Comparison of ENCODE assay signal across 8 mouse cellular contexts in genomic region chr4:101320587-101320986, GRCm38 (mm10). TPM values are rescaled to one million over a fixed set of nuclear protein-coding genes. Genes with fewer than 3 reads are reported as not detected.
DNase-seq lines count a peak whose midpoint lies in the region; ATAC-seq lines count a peak whose summit lies in the region.

No protein-coding gene starts in this region.

- DNase-seq in embryo, embryonic 10.5 days (ENCODE audit: low spot score) = peak; percentile 26
- no peak for DNase-seq in embryo, embryonic 10 days (ENCODE audit: low spot score)
- DNase-seq in A20 (ENCODE audit: low read depth, low spot score) = peak; percentile 65
- DNase-seq in c-Kit-positive CD71-positive TER-119-positive erythroid progenitor cells, embryonic 14.5 days (ENCODE audit: low spot score) = peak; percentile 18
- DNase-seq in right cerebral cortex, postnatal 10 days (ENCODE audit: low spot score in 2 of 2) = no peak
- no peak for DNase-seq in right cerebral cortex, postnatal 36 days (ENCODE audit: low spot score in 2 of 2)

- ATAC-seq in monocyte, adult 5-6 weeks (replicated peaks; ENCODE audit: insufficient number of reproducible peaks, low FRiP score, low TSS enrichment, poor library complexity, severe bottlenecking) = peak; percentile 79; the same call in 1 of the 2 replicates
- ATAC-seq in frontal cortex, adult (ENCODE audit: low TSS enrichment) = no peak

RNA-seq across cellular contexts. Expression of gene Jak1, which starts 55.5 kb away (rescaled TPM):
- total RNA-seq in monocyte, adult 5-6 weeks (2017) = 252 to 459 TPM (median 254 TPM) in 3 replicates

Comparison
In these comparisons a context has a peak if more than half of its experiments do, and no peak if none do; other contexts are left out.
1. DNase-seq: peak in embryo, embryonic 10.5 days (single experiment), A20 (single experiment) and c-Kit-positive CD71-positive TER-119-positive erythroid progenitor cells, embryonic 14.5 days (single experiment); none in embryo, embryonic 10 days (single experiment), right cerebral cortex, postnatal 10 days (0 of 2) and right cerebral cortex, postnatal 36 days (0 of 2).